Mouse (Mus musculus) adrenal gland, adult (tissue): Measurements from ENCODE around the gene Slc22a15.

ENCODE experiments used
- DNase-seq, 2 experiments: peaks; one replicate each; pipeline ENCODE4 v3.0.0; 2022 to 2023; ENCODE audit warnings: low spot score in 1 of 2; ENCODE audit not compliant: inconsistent age in 2 of 2

The Slc22a15 gene

GRCm38 (mm10) chr3:101917665-101918064 is 6.6 kb downstream of the Slc22a15 start:
- DNase-seq = no peak

- DNase-seq = no peak
Observed at GRCm38 (mm10) chr3:101916525-101916924, 7.7 kb downstream of the Slc22a15 start.

GRCm38 (mm10) chr3:101915048-101915801 is 9.0 kb downstream of the Slc22a15 start:
- peak; percentile 44 to 58 for DNase-seq

- DNase-seq = no peak
Observed at GRCm38 (mm10) chr3:101914266-101914665, 10.0 kb downstream of the Slc22a15 start.

GRCm38 (mm10) chr3:101912041-101912440 is 12.2 kb downstream of the Slc22a15 start:
- no peak for DNase-seq

- no peak for DNase-seq
Observed at GRCm38 (mm10) chr3:101907049-101907448, 17.2 kb downstream of the Slc22a15 start.

- peak; percentile 75 to 76 for DNase-seq
Observed at GRCm38 (mm10) chr3:101904776-101905175, 19.5 kb downstream of the Slc22a15 start.

- DNase-seq = no peak
Observed at GRCm38 (mm10) chr3:101903091-101903490, 21.2 kb downstream of the Slc22a15 start.

- DNase-seq = no peak
Observed at GRCm38 (mm10) chr3:101902344-101902743, 21.9 kb downstream of the Slc22a15 start.

- no peak for DNase-seq
Observed at GRCm38 (mm10) chr3:101897377-101897974, 26.8 kb downstream of the Slc22a15 start.

- DNase-seq = peak; percentile 69 to 88
Observed at GRCm38 (mm10) chr3:101896893-101897292, 27.4 kb downstream of the Slc22a15 start.

- no peak for DNase-seq
Observed at GRCm38 (mm10) chr3:101895376-101895910, 28.8 kb downstream of the Slc22a15 start.

- DNase-seq = no peak
Observed at GRCm38 (mm10) chr3:101885591-101885990, 38.7 kb downstream of the Slc22a15 start.

- DNase-seq = no peak
Observed at GRCm38 (mm10) chr3:101885041-101885440, 39.2 kb downstream of the Slc22a15 start.

- DNase-seq = no peak
Observed at GRCm38 (mm10) chr3:101883902-101884301, 40.4 kb downstream of the Slc22a15 start.

GRCm38 (mm10) chr3:101881721-101882120 is 42.5 kb downstream of the Slc22a15 start:
- DNase-seq = no peak

GRCm38 (mm10) chr3:101880818-101881217 is 43.4 kb downstream of the Slc22a15 start:
- DNase-seq = no peak

GRCm38 (mm10) chr3:101878136-101878535 is 46.1 kb downstream of the Slc22a15 start:
- no peak for DNase-seq

GRCm38 (mm10) chr3:101876459-101877285 is 47.6 kb downstream of the Slc22a15 start:
- no peak for DNase-seq

- DNase-seq = no peak
Observed at GRCm38 (mm10) chr3:101875258-101875920, 48.9 kb downstream of the Slc22a15 start.
